Mouse (Mus musculus): ENCODE measurements around the gene Pak4.

Pak4 gene

DNA sequence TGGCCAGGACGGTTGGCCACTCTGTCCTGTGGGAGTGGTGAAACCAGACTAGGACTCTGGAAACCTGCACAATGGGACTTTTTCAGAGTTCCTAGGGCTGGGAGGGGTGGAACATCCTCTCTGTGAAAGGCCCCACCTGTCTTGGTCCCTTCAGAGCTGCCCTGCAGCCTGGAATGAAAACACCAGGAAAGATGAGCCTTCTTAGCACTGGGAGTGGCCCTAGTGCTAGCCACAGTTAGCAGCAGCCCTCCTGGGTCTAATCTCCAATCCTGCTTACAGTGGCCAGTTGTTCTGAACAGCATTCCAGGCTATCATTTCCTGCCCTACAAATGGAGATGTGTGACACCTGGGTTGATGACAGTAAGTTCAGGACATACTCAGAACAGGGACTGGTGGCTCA is 6.1 kb downstream of the Pak4 start:
- no peak for DNase-seq (ENCODE audit: low read depth, low spot score)

DNA sequence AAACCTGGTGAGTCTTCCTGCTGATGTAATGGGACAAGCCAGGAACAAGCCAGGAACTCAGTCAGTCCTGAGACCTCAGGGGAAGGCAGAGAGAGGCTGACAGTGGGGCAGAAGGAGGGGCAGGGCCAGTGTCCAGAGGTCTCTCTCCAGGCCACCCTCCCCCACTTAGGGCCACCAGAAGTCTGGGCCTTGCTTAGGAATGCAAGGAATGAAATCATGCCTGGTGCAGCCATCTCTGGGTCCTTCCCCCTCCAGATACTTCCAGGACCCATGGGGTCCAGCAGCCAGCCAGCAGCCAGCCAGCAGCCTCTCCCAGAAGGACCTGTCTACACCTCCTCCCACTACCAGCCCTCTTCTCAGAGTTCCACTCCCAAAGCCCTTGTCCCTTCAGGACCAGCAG is 10.3 kb downstream of the Pak4 start:
- DNase-seq (ENCODE audit: low read depth, low spot score), result no peak

DNA sequence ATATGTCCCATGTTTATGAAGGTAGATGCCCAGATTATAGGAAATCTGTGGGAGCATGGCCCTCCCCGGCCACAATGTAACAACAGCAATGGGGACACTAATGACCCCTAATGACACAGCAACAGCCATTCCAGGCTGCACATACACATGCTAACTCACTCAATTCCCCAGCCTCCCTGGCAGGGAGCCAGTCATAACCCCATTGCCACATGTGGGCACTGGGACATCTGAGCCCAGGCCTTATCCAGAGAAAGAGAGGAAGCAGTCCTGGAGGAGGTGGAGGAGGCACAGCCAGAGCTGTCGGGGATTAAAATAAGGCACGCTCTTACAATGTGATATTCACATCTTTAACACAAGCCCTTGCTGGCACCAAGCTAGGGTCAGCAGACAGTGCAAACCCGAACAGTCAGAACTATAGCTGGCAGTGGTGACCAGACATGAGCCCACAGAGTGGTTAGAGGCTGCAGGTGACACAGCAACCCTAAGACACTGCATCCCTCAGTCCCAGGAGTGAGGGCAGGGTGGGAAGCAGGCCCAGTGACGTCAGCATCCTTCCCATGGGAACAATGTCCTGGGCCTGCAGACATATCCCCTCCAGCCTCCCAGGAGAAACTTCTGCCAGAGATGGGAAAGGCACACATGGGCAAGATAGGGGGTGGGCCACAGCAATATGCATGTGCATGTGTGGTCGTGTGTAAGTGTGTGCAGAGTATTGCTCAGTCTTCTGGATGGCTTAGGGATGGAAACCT is 11.1 kb downstream of the Pak4 start:
- no peak for DNase-seq (ENCODE audit: low read depth, low spot score)

DNA sequence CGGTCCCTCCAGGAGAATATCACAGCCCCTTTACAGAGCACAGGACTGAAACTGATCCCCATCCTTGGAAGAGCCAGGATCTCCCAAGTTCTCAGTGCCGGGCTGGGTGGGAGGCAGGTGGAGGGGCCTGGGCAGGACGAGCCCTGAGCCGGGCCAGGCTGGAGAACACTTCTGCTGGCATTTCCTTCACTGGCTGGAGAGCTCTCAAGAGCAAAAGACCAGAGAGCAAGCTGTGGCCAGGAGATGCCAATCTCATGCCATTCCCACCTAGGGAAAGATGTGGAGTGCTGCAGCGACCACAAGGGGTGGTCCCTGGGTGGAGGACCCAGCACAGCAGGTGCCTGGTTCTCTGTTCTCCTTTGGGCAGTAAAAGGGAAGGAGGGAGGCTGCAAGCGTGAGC is 13.0 kb downstream of the Pak4 start:
- no peak for DNase-seq (ENCODE audit: low read depth, low spot score)

DNA sequence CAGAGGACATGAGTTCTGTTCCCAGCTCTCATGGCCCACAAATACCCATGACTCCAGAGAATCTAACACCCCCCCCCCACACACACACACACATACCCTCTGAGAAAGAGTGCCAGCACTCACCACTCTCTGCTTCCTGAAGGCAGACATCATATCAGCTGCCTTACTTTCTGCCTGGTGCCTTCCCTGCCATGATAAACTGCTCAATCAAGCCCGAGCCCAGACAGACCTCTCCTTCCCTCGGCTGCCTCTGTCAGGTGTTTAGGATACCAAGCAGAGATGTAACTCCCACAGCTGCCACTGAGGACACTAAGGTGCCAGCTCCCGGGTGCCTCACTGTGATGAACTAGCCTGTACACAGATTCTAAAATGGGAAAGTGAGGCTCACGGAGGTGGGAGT is 13.5 kb downstream of the Pak4 start:
- no peak for DNase-seq (ENCODE audit: low read depth, low spot score)

DNA sequence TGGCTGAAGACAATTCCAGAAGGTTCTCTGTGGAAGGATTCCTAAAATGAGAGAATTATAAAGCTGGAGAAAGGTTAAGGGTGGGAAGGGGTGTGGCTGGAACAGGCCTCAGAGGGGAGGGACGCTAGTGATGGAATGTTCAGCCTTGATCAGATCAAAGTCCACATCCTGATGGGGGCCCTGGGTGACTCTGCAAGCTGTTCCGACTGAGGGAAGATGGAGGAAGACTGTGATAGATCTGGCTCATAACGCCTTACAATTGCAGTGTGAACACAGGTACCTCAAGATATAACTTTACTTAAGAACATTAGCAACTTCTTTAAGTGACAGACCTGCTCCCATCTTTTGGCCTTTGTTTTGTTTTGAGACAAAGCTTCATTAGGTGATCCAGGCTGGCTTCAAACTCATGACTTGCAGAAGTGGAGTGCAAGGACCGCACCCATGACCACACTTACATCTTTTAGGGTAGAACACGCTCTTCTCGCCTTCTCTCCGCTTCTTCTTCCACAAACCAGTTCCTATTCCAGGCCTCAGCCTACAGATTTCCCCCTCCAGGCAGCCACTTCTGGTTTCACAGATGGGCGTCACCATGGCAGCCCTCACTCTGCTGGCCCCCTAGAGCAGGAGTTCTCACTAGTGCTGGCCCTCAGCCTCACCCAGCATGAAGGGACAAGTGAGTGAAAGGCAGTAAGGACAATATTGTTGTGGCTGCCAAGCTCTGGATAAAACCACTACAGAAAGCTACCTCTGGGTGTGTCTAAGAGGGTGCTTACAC is 14.2 kb downstream of the Pak4 start:
- no peak for DNase-seq (ENCODE audit: low read depth, low spot score)

DNA sequence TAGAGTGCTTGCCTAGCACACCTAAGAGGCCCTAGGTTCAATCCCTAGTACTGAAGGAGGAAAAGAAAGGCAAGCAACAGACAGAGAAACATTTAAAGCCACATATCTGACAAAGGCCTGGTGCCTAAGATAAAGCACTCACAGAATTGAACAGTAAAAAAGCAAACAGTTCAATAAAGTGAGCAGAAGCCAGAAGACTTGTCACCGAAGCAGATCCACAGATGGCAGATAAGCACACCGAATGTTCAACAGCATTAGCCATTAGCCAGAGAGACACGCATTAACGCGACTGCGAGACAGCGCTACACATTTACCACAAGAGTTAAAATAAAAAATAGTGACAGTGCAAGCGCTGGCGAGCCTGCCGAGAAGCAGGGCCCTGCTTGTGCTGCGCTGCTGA is 15.1 kb downstream of the Pak4 start:
- DNase-seq (ENCODE audit: low read depth, low spot score), result no peak

DNA sequence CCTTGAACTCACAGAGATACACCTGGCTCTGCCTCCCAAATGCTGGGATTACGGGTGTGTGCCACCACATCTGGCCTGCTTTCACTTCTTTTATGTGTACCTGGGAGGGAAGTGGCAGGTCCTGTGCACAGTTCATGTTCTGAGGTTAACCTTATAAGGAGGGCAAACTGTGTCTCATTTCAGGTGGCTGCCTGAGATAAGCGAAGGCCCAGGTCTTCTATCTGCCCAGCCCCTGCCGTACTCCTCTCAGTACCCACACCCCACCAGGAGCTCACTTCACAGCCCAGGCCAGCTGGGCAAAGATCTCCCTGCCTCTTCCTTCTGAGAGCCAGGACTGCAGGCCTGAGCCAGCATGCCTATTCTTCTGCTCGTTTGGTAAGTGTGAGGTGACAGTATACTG is 16.3 kb downstream of the Pak4 start:
- peak; percentile 24 for DNase-seq (ENCODE audit: low read depth, low spot score)

DNA sequence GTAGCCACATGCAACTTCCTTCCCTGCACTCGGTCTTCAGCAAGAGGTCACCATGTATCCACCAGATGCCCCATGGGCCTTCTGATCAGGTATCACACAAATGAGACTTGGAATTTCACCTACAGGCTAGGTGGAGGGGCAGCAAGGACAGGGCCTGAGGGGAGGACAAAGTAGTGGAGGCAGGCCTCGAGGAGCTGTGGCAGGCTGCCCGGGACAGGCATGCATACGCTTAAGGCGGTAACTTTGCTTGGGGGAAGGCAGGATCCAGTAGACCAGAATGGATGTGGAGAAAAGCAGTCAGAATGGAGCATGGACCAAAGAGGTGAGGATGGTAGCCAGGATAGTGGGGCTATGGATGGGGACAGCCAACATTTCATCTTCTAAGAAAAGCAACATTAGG is 18.2 kb downstream of the Pak4 start:
- no peak for DNase-seq (ENCODE audit: low read depth, low spot score)

DNA sequence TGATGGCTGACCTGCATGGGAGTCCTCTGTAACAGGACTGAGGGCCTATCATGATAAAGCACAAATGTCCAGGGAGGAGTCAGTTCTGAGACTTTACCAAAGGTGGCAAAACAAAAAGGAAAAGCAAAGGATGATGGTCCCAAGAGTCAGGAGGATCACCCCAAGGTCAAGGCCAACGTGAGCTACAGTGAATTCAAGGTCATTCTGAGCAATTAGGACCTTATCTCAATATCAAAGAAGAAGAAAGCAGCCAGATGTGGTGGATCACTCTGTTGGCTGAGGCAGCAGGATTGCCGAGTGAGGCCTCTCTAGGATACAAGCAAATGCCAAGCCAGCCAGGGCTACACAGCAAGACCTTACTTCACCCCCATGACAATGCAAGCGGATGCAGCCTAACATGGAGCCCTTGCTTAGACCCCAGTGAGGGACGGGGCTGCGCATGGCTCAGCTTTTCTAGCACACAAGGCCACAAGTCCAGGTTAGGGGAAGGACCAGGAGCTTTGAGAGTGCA is 19.4 kb downstream of the Pak4 start:
- DNase-seq (ENCODE audit: low read depth, low spot score), result no peak

DNA sequence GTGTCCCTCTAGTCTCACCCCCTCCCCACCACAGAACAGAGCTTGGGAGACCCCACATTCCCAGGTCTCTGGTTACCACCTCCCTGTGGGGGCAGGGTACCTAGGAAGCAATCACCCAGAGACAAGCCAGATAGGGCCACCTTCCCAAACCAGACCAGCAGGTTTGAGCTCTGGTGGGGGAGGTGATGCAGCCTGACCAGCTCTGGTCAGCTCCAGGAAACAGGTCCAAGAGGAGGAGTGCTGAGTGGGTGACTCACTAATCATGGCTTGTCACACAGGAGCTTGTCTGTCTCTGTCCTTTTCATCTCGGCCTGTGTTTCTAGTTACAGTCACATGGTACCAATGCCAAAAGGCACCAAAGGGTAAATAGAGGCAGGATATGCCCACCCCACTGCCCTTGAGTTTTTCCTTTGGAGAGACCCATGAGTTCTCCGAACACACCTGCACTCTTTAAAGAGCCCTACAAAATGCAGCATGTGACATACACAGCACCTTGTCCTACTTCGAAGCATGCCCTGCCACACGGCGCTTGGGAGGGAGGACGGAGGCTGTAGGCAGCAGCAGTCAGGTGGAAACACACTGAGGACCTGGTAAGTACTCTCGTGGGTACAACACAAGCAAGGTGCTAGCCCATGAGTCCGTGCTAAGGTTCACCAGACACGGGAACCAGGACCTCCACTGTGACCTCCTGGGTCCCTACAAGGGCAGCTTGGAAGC is 20.0 kb downstream of the Pak4 start:
- no peak for DNase-seq (ENCODE audit: low read depth, low spot score)

DNA sequence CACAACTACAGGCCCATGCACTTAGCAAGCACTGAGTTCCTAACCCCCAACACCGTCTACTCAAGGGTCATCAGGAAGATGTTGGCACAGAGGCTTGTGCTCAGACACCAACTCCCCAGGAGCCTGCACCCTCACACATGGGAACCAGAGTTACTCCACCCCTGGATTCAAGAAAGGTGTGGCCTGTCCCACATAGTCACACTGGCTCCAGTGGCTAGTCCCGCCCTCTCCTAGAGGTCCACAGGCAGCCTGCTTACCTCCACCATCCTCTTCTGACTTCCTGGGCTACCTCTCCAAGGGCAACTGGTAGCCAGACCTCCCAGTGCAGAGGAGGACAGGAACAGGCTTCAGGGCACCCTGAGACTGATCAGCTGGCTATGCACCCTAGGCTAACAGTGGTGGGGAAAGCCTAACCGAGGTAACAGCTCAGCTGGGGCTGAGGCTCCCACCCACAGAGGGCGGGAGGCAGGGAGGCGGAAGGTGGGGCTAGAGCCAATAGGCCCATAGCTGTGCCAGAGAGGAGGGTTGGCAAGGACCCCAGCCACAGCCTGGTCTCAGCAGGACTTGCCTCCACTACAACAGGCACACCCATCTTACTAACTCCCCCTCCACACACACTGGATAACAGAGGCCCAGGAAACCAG is 21.6 kb downstream of the Pak4 start:
- no peak for DNase-seq (ENCODE audit: low read depth, low spot score)

DNA sequence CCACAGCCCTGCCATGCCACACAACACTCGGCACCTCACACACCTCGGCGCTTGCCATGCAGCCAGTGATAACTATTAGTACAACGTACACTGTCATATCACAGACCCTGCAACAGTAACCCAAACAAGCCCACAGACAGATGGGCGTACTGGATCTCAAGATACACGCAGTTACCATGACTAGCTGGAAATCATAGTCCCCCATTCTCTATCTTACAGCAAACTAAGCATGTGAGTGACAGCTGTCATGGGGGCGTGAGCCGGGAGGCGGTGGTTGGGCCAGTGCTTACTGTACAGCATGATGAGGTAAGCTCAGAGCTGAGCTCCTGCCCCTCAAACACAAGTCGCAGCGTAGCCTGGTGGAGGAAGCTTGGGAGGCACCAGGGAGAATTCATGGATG is 22.4 kb downstream of the Pak4 start:
- no peak for DNase-seq (ENCODE audit: low read depth, low spot score)

DNA sequence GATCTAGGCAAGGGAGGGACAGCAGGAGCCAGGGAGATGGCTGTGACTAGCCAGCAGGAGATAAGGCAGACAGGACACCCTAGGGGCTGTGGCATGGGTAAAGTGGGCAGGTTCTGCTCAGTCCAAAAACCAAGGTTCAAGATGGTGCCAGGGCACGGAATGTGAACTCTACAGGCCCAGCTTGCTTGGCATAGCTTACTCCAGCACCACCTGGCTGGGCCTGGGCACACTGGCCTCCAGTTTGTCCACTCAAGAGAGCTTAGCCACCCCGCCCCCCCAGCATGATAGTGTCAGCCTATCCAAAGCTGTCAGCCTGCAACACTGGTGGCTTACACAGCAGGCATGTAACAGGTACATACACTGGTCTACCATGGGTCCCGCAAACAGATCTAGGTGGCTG is 24.7 kb downstream of the Pak4 start:
- no peak for DNase-seq (ENCODE audit: low read depth, low spot score)

DNA sequence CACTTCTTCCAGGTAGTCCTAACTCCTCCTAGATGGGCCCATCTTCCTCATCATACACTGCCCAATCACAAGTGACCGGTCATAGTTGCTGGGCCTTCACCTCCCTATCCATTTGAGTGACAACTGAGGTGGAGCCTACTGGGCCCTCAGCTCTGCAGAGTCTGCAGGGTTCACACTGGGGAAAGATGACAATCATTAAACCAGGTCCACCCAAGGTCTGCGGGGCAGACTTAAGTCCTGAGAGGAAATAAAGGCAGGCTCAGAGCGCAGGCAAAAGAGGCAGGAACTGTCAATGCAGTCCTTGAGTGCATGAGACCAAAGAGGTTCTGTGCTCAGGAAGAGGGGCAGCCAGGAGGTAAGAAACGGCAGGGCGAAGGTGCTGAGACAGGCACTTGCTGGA is 25.3 kb downstream of the Pak4 start:
- no peak for DNase-seq (ENCODE audit: low read depth, low spot score)

DNA sequence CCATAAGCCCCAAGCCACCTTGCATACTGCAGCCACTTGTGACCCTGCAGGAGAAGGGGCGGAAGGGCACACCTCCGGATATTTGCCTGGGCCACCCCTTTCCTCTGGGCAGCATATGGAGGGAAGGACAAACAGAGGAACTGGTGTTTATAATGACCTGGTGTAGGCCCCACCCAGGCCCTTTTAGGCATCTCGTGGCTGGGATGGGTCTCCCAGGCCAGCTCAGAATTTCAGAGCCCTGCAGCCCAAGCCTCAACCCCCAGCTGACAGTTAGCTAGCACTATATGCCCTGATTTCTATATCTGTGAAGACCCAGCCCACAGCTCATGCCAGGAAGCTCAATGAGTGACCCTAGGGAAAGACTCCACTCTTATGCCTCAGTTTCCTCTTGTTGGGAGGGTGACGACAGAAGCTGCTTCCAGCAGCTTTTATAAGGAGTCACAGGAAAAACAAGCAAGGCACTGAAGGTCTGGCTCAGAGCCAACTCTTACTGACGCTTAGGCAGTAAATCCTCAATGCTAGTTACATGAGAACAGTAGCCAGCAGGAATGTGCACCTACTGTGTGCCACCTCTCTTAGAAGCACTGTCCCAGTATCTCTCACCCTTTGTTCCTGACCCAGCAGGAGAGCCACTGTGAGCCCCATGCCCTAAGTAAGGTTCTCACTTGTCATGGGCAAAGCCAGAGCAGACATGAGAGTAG is 26.9 kb downstream of the Pak4 start:
- DNase-seq (ENCODE audit: low read depth, low spot score), result no peak

DNA sequence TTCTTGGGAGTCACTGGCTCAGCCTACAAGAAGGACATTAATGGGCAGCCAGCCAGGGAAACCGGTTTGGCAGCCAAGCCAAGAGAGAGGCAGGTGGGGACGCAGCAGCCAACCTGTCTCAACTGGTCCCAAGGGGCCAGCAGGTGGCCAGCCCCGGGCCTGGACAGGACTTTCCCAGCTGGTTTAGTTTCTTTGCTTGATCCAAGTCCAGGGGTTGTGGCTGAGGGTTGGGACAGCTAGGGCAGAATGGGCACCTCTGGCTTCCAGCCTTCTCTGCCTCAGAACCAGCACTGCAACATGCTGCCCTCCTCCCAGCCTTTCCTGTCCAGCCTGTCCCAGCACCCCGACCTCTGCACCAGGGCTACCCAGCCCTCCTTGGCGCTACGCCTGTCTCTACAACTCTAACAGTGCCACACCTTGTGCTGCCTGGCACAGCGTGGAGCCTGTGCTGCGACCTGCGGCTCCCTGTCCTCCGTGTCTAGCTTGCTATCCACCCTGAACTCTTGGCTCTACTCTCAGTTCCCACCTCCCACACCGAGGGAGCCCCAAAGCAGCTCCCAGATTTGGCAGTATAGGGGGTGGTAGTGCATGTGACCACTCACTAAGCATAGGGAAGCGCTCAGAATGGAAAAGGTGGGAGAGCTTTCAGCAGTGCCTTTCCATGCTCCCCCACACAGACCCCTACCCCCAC is 27.5 kb downstream of the Pak4 start:
- no peak for DNase-seq (ENCODE audit: low read depth, low spot score)

DNA sequence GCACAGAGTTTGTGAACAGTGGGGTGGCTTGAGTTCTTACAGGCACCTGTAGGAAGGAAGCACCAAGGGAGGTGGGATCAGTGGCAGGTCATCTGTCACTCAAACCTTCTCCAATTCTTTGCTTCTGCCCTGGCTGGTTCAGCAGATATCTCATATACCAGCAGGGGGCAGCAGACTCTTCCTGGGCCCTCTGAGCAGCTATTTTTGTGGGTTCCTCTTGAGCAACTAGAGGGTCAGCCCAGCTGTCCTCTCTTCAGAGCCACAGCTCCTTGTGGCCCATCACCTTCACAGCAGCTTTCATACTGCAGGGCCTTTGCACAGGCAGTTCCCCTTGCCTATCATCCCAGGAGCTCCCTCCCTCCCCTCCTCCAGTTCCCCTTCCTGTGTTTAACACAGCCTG is 29.7 kb downstream of the Pak4 start:
- peak; percentile 70 for DNase-seq (ENCODE audit: low read depth, low spot score)

DNA sequence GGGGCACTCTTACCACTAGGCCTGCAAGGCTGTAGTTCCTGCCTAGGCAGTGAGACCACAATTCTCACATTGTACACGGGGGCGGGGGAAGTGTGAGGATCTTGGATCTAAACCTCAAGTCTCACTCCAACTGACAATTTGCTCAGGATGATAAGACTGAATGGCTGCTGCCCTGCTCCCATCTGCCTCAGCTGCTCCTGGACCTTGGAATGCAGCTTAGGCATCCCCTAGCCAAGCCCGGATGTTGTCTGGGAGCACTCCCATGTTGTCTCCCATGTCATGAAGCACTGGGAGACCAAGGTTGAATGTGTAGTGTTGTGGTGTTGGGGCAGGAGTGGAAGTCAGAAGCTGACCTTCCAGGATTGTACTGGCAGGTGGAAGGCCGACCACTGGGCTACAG is 30.4 kb downstream of the Pak4 start:
- no peak for DNase-seq (ENCODE audit: low read depth, low spot score)

DNA sequence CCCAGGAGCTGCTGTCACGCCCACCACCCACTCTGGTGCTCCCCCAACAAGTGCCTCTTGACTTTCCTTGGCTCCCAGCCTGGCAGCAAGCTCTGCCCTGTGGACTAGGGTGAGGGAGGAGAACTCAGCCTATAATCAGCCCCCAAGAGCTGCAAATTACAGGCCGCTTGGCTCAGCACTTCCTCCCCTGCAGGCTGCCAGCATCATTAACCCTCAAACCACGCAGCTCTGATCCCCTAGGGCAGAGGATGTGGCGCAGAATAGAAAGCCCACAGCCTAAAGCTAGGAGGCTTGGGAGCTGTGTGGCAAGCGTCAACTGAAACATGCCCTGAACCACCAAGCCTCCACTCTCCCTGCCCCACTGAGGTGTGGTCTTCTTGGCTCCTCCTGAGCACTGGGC is 32.6 kb downstream of the Pak4 start:
- no peak for DNase-seq (ENCODE audit: low read depth, low spot score)

DNA sequence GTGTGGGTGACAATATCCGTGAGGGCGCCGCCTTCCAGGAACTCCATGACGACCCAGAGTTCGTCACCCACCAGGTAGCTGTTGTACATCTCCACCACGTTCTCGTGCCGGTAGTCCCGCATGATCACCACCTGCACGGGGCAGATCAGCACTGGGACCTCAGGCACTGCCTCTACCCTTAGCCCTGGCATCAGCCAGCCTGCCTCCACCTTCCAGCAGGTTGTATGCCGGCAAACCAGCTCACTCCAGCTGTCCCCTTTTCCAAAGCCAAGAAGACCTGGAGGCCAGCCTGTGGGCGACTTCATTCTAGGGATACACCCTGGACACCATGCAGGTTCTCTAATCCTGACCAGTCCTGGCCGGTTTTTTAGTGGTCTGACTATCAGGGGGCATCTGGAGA is 35.0 kb downstream of the Pak4 start:
- DNase-seq (ENCODE audit: low read depth, low spot score), result no peak

Measured in A20 (cell line).